Mouse (Mus musculus) midbrain, embryonic 13.5 days (tissue): ENCODE measurements at regions not wholly inside any gene's neighbourhood (a gene's known extent, or its start where the extent isn't known, plus 50 kb on each side); places are given as distances from the start of the nearest gene placed in this dataset.
"Not testable (repeated sequence)": the region's sequence is repeated elsewhere in the genome, so short reads cannot be mapped to it uniquely, and the experiment has no call there.

ENCODE experiments used
- ATAC-seq: fragments of 200-750 bp; cut with Nextera tagmentation; 2 replicates; pipeline ENCODE4 v1.8.0; 2017; ENCODE audit warnings: mild to moderate bottlenecking, moderate TSS enrichment, moderate library complexity
- H3K27ac ChIP-seq: fragments of 300-500 bp; sonication (generic); 2 replicates; pipeline ENCODE4 v1.5.1; 2015; ENCODE audit warnings: inconsistent platforms, mild to moderate bottlenecking, moderate library complexity
- H3K27me3 ChIP-seq: fragments of 300-500 bp; sonication (generic); 2 replicates; pipeline ENCODE4 v1.6.1; 2015; ENCODE audit warnings: mild to moderate bottlenecking, inconsistent platforms
- H3K36me3 ChIP-seq: fragments of 300-500 bp; sonication (generic); 2 replicates; pipeline ENCODE4 v1.6.1; 2015; ENCODE audit warnings: mild to moderate bottlenecking, inconsistent platforms
- H3K4me1 ChIP-seq: fragments of 300-500 bp; sonication (generic); replicated peaks from 2 replicates; pipeline ENCODE4 v1.6.1; 2015; ENCODE audit warnings: inconsistent platforms
- H3K4me2 ChIP-seq: fragments of 300-500 bp; sonication (generic); replicated peaks from 2 replicates; pipeline ENCODE4 v1.6.1; 2015; ENCODE audit warnings: moderate library complexity, mild to moderate bottlenecking, inconsistent platforms
- H3K4me3 ChIP-seq: fragments of 300-500 bp; sonication (generic); replicated peaks from 2 replicates; pipeline ENCODE4 v1.5.1; 2015; ENCODE audit warnings: mild to moderate bottlenecking, inconsistent platforms
- H3K9ac ChIP-seq: fragments of 300-500 bp; sonication (generic); replicated peaks from 2 replicates; pipeline ENCODE4 v1.6.1; 2015; ENCODE audit warnings: mild to moderate bottlenecking, inconsistent platforms
- H3K9me3 ChIP-seq: fragments of 300-500 bp; sonication (generic); 2 replicates; pipeline ENCODE4 v1.6.1; 2016; ENCODE audit warnings: mild to moderate bottlenecking, inconsistent platforms
- whole genome bisulfite sequencing: fragments of 180-500 bp; shearing (Covaris S2); methylation state at CpG from one replicate; pipeline ENCODE4 v1.1.7; 2015; 5-methylcytosine and 5-hydroxymethylcytosine counted together

- ATAC-seq, result no peak
- H3K27me3 ChIP-seq, result peaks cover 4% of the 10 kb centered on the region; the same call in 1 of the 2 replicates
- H3K4me3 ChIP-seq, result no peak overlapping the region
- 0 out of 2 replicates have a peak, but pooled peaks cover 3% of the 10 kb centered on the region for H3K4me1 ChIP-seq
- H3K27ac ChIP-seq, result no peak overlapping the region
- WGBS, result 30% methylated on average over 4 of the region's 4 CpGs
- H3K9me3 ChIP-seq, result no peaks in the 10 kb centered on the region
- H3K36me3 ChIP-seq, result no peaks in the 10 kb centered on the region
- H3K9ac ChIP-seq, result no peak overlapping the region
- H3K4me2 ChIP-seq, result no peak overlapping the region
Observed at GRCm38 (mm10) chr7:73238486-73238885, 136.8 kb upstream of the Rgma start.

- Histone ChIP-seq H3K4me2 (no peak overlapping the region), H3K27ac (peak overlapping the region; percentile 30; the same call in 1 of the 2 replicates), H3K9ac (no peak overlapping the region), H3K4me3 (no peak overlapping the region), H3K36me3 (no peaks in the 10 kb centered on the region), H3K9me3 (no peaks in the 10 kb centered on the region), H3K4me1 (no peaks in the 10 kb centered on the region; the same call in 1 of the 2 replicates), H3K27me3 (peaks cover 4% of the 10 kb centered on the region; the same call in 1 of the 2 replicates)
- WGBS, result 22% methylated on average over 9 of the region's 9 CpGs
- peak; percentile 68 for ATAC-seq
Observed at GRCm38 (mm10) chr7:73243591-73244355, 131.5 kb upstream of the Rgma start.

GRCm38 (mm10) chr7:73245431-73245830 lies 129.9 kb upstream of the Rgma start:
- 93% methylated on average over 2 of the region's 2 CpGs for WGBS
- H3K27ac ChIP-seq, result no peak overlapping the region
- H3K36me3 ChIP-seq, result no peaks in the 10 kb centered on the region
- ATAC-seq, result no peak
- H3K4me3 ChIP-seq, result no peak overlapping the region
- no peaks in the 10 kb centered on the region; the same call in 1 of the 2 replicates for H3K4me1 ChIP-seq
- H3K9me3 ChIP-seq, result no peaks in the 10 kb centered on the region
- H3K4me2 ChIP-seq, result no peak overlapping the region
- peaks cover 4% of the 10 kb centered on the region; the same call in 1 of the 2 replicates for H3K27me3 ChIP-seq
- H3K9ac ChIP-seq, result no peak overlapping the region

GRCm38 (mm10) chr7:73250593-73250992 lies 124.7 kb upstream of the Rgma start:
- H3K4me1 ChIP-seq, result peaks cover 10% of the 10 kb centered on the region; the same call in 1 of the 2 replicates
- H3K27ac ChIP-seq, result no peak overlapping the region
- H3K9me3 ChIP-seq, result no peaks in the 10 kb centered on the region
- no peaks in the 10 kb centered on the region for H3K36me3 ChIP-seq
- H3K4me2 ChIP-seq, result no peak overlapping the region
- 64% methylated on average over 8 of the region's 8 CpGs for WGBS
- no peak overlapping the region for H3K9ac ChIP-seq
- no peaks in the 10 kb centered on the region for H3K27me3 ChIP-seq
- no peak for ATAC-seq
- no peak overlapping the region for H3K4me3 ChIP-seq

- Histone ChIP-seq H3K9ac (no peak overlapping the region), H3K4me1 (peaks cover 10% of the 10 kb centered on the region; the same call in 1 of the 2 replicates), H3K4me2 (no peak overlapping the region), H3K36me3 (no peaks in the 10 kb centered on the region), H3K27me3 (no peaks in the 10 kb centered on the region), H3K27ac (no peak overlapping the region), H3K4me3 (no peak overlapping the region), H3K9me3 (no peaks in the 10 kb centered on the region)
- 73% methylated on average over 6 of the region's 6 CpGs for WGBS
- no peak for ATAC-seq
Observed at GRCm38 (mm10) chr7:73251187-73251740, 124.0 kb upstream of the Rgma start.

GRCm38 (mm10) chr7:73254972-73255371 lies 120.3 kb upstream of the Rgma start:
- not testable (repeated sequence) for H3K4me1 ChIP-seq, H3K27me3 ChIP-seq, H3K27ac ChIP-seq, H3K36me3 ChIP-seq, H3K9ac ChIP-seq, ATAC-seq, H3K9me3 ChIP-seq, H3K4me2 ChIP-seq, H3K4me3 ChIP-seq
- WGBS, result 90% methylated on average over 7 of the region's 7 CpGs

- Histone ChIP-seq H3K4me2 (no peak overlapping the region), H3K9ac (no peak overlapping the region), H3K27me3 (no peaks in the 10 kb centered on the region), H3K4me3 (no peak overlapping the region), H3K36me3 (no peaks in the 10 kb centered on the region), H3K27ac (no peak overlapping the region), H3K9me3 (no peaks in the 10 kb centered on the region), H3K4me1 (peaks cover 13% of the 10 kb centered on the region)
- no peak for ATAC-seq
- WGBS, result 88% methylated on average over 4 of the region's 4 CpGs
Observed at GRCm38 (mm10) chr7:73260140-73260539, 115.2 kb upstream of the Rgma start.

- H3K9me3 ChIP-seq, result no peaks in the 10 kb centered on the region
- H3K27ac ChIP-seq, result peak overlapping the region; percentile 16; the same call in 1 of the 2 replicates
- H3K4me3 ChIP-seq, result no peak overlapping the region
- H3K36me3 ChIP-seq, result no peaks in the 10 kb centered on the region
- H3K9ac ChIP-seq, result no peak overlapping the region
- no peak overlapping the region for H3K4me2 ChIP-seq
- peak; percentile 72 for ATAC-seq
- WGBS, result 53% methylated on average over 5 of the region's 5 CpGs
- peaks cover 13% of the 10 kb centered on the region for H3K4me1 ChIP-seq
- H3K27me3 ChIP-seq, result no peaks in the 10 kb centered on the region
Observed at GRCm38 (mm10) chr7:73261750-73262149, 113.6 kb upstream of the Rgma start.

- H3K36me3 ChIP-seq, result no peaks in the 10 kb centered on the region
- no peak overlapping the region for H3K4me3 ChIP-seq
- peaks cover 13% of the 10 kb centered on the region for H3K4me1 ChIP-seq
- no peak overlapping the region for H3K27ac ChIP-seq
- no peak for ATAC-seq
- no peaks in the 10 kb centered on the region for H3K27me3 ChIP-seq
- H3K9me3 ChIP-seq, result no peaks in the 10 kb centered on the region
- 24% methylated on average over 3 of the region's 3 CpGs for WGBS
- no peak overlapping the region for H3K4me2 ChIP-seq
- no peak overlapping the region for H3K9ac ChIP-seq
Observed at GRCm38 (mm10) chr7:73262526-73262925, 112.8 kb upstream of the Rgma start.

- no peak for ATAC-seq
- H3K36me3 ChIP-seq, result no peaks in the 10 kb centered on the region
- H3K27ac ChIP-seq, result no peak overlapping the region
- no peak overlapping the region for H3K4me3 ChIP-seq
- no peaks in the 10 kb centered on the region for H3K4me1 ChIP-seq
- no peaks in the 10 kb centered on the region for H3K27me3 ChIP-seq
- no peak overlapping the region for H3K9ac ChIP-seq
- peaks cover 3% of the 10 kb centered on the region; the same call in 1 of the 2 replicates for H3K9me3 ChIP-seq
- 95% methylated on average over 3 of the region's 3 CpGs for WGBS
- no peak overlapping the region for H3K4me2 ChIP-seq
Observed at GRCm38 (mm10) chr7:73269626-73270025, 105.7 kb upstream of the Rgma start.

GRCm38 (mm10) chr7:73272787-73273186 lies 102.5 kb upstream of the Rgma start:
- Histone ChIP-seq H3K36me3 (no peaks in the 10 kb centered on the region), H3K4me1 (no peaks in the 10 kb centered on the region), H3K9ac (no peak overlapping the region), H3K27ac (no peak overlapping the region), H3K9me3 (peaks cover 3% of the 10 kb centered on the region; the same call in 1 of the 2 replicates), H3K4me3 (no peak overlapping the region), H3K4me2 (no peak overlapping the region), H3K27me3 (no peaks in the 10 kb centered on the region)
- 93% methylated on average over 1 of the region's 1 CpGs for WGBS
- ATAC-seq, result no peak

GRCm38 (mm10) chr7:73275814-73276271 lies 99.5 kb upstream of the Rgma start:
- Histone ChIP-seq H3K27ac (no peak overlapping the region), H3K9ac (no peak overlapping the region), H3K9me3 (peaks cover 6% of the 10 kb centered on the region; the same call in 1 of the 2 replicates), H3K4me2 (no peak overlapping the region), H3K4me1 (no peaks in the 10 kb centered on the region), H3K36me3 (no peaks in the 10 kb centered on the region), H3K4me3 (no peak overlapping the region), H3K27me3 (no peaks in the 10 kb centered on the region)
- 86% methylated on average over 9 of the region's 9 CpGs for WGBS
- no peak for ATAC-seq
